Mouse (Mus musculus) bone marrow, adult 2 months (tissue): ENCODE data around the gene H2-M10.6.

Source experiments
- CTCF ChIP-seq: fragments of 200-500 bp; IDR thresholded peaks from 2 replicates; pipeline ENCODE4 v1.5.1; 2011; ENCODE audit warnings: low read length, control low read depth; ENCODE audit not compliant: control insufficient read depth, insufficient read depth
- POLR2A ChIP-seq: fragments of 200-500 bp; IDR thresholded peaks from 2 replicates; pipeline ENCODE4 v1.6.1; 2011; ENCODE audit warnings: low read depth, mild to moderate bottlenecking, control low read depth, low read length, borderline replicate concordance; ENCODE audit not compliant: control insufficient read depth

- TF ChIP-seq CTCF (no peak), POLR2A (no peak)
Measured at GRCm38 (mm10) chr17:36858181-36858580, 46.2 kb downstream of the H2-M10.6 start.
